Mouse (Mus musculus) heart, embryonic 14.5 days (tissue): ENCODE data around the gene Kcnk7. TPM values are rescaled to one million over a fixed set of nuclear protein-coding genes. Genes with fewer than 3 reads are reported as not detected.
A peak's percentile ranks its signal among the peaks of the same experiment; 100 is the strongest.
"Not testable (repeated sequence)": the region's sequence is repeated elsewhere in the genome, so short reads cannot be mapped to it uniquely, and the experiment has no call there.

Experiments used
- ATAC-seq: fragments of 200-750 bp; cut with Nextera tagmentation; 2 replicates; pipeline ENCODE4 v1.8.0; 2017; ENCODE audit warnings: low read depth, moderate TSS enrichment; ENCODE audit not compliant: insufficient number of reproducible peaks, insufficient read depth, low FRiP score
- H3K27ac ChIP-seq, 2 experiments: fragments of 200-500 bp in 1 of 2; fragments of 300-500 bp in 1 of 2; sonication (generic) in 1 of 2; replicated peaks in 1 of 2; 2 replicates each; pipeline ENCODE4 v1.5.1; 2012 to 2014; ENCODE audit warnings: low read depth in 2 of 2, low read length in 2 of 2, control low read depth in 1 of 2, mild to moderate bottlenecking in 1 of 2, mixed read lengths in 1 of 2; ENCODE audit not compliant: control insufficient read depth in 1 of 2, insufficient read depth in 1 of 2
- H3K27me3 ChIP-seq: fragments of 300-500 bp; sonication (generic); 2 replicates; pipeline ENCODE4 v1.6.1; 2014; ENCODE audit warnings: mild to moderate bottlenecking, low read length, control low read depth; ENCODE audit not compliant: control insufficient read depth, insufficient read depth
- H3K36me3 ChIP-seq: fragments of 300-500 bp; sonication (generic); 2 replicates; pipeline ENCODE4 v1.6.1; 2014; ENCODE audit warnings: mild to moderate bottlenecking, control low read depth, low read length, mixed read lengths; ENCODE audit not compliant: control insufficient read depth, insufficient read depth
- H3K4me1 ChIP-seq, 2 experiments: fragments of 200-500 bp in 1 of 2; fragments of 300-500 bp in 1 of 2; sonication (generic) in 1 of 2; 2 replicates each; pipeline ENCODE4 v1.6.1; 2012 to 2014; ENCODE audit warnings: low read length in 2 of 2, control low read depth in 1 of 2, mixed read lengths in 1 of 2; ENCODE audit not compliant: control insufficient read depth in 2 of 2, insufficient read depth in 2 of 2
- H3K4me2 ChIP-seq: fragments of 300-500 bp; sonication (generic); 2 replicates; pipeline ENCODE4 v1.6.1; 2014; ENCODE audit warnings: mild to moderate bottlenecking, low read length
- H3K4me3 ChIP-seq, 2 experiments: fragments of 200-500 bp in 1 of 2; fragments of 300-500 bp in 1 of 2; sonication (generic) in 1 of 2; 2 replicates each; pipeline ENCODE4 v1.5.1; 2012 to 2014; ENCODE audit warnings: low read length in 2 of 2, mild to moderate bottlenecking in 2 of 2, control low read depth in 1 of 2, low read depth in 1 of 2, moderate library complexity in 1 of 2; ENCODE audit not compliant: control insufficient read depth in 1 of 2, insufficient read depth in 1 of 2
- H3K9ac ChIP-seq: fragments of 300-500 bp; sonication (generic); 2 replicates; pipeline ENCODE4 v1.6.1; 2014; ENCODE audit warnings: mild to moderate bottlenecking, low read length
- H3K9me3 ChIP-seq: fragments of 300-500 bp; sonication (generic); 2 replicates; pipeline ENCODE4 v1.6.1; 2016; ENCODE audit warnings: low read length, control low read depth; ENCODE audit not compliant: control insufficient read depth
- WGBS: fragments of 180-500 bp; shearing (Covaris S2); extraction: QIAGEN DNeasy Blood & Tissue Kit; methylation state at CpG from one replicate; pipeline ENCODE4 v1.1.7; 2014; 5-methylcytosine and 5-hydroxymethylcytosine counted together
- polyA plus RNA-seq: library from polyadenylated mRNA; unstranded; fragments of >200 nt; fragmentation: Nextera tagmentation; extraction: Ambion mirVana; gene quantifications from 2 replicates; pipeline ENCODE4 v1.2.1, GENCODE M21; 2014

Gene Kcnk7
- polyA plus RNA-seq, 1 experiment from 2014 or later = 0.26 TPM

DNA sequence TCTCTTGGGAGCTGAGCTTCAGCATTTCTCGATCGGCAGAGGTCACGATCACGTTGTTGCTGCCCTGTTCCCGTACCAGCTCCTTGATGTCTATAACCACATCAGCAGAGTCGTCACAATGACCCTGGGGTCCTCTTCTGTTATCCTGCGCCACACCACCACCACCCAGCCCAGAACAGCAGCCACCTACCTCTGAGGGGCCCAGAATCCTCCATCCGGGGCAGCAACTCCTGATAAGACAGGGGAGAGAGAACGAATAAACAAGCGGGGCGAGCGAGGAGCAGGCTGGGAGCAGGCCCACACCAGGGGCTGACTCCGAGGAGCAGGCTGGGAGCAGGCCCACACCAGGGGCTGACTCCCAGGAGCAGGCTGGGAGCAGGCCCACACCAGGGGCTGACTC is 17.7 kb upstream of the Kcnk7 start:
- Histone ChIP-seq H3K27ac (no peak overlapping the region), H3K4me2 (no peak overlapping the region), H3K27me3 (no peaks in the 10 kb centered on the region), H3K36me3 (peaks cover 66% of the 10 kb centered on the region), H3K4me3 (no peak overlapping the region), H3K9me3 (no peaks in the 10 kb centered on the region), H3K4me1 (peaks cover 13 to 25% of the 10 kb centered on the region in 2 experiments), H3K9ac (no peak overlapping the region)
- no peak for ATAC-seq
- WGBS = 81% methylated on average over 13 of the region's 13 CpGs

DNA sequence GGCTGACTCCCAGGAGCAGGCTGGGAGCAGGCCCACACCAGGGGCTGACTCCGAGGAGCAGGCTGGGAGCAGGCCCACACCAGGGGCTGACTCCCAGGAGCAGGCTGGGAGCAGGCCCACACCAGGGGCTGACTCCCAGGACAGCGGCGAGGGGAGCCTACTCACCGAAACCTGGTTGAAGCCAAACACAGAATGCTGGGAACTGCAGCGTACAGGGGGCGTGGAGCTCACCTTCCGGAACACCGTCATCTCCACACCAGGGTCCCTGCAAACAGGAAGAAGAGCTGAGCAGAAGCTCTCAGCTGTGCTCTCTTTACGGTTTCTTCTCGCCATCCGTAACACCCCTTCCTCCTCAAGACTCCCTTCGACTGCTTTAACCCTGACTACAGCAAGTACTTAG is 17.2 kb upstream of the Kcnk7 start:
- peak overlapping the region in 1 of 2 experiments; percentile 52; a peak in 1 of 4 replicates for H3K4me3 ChIP-seq
- not testable (repeated sequence) for H3K27ac ChIP-seq, H3K9me3 ChIP-seq, ATAC-seq, H3K27me3 ChIP-seq, H3K9ac ChIP-seq
- peaks cover 66% of the 10 kb centered on the region for H3K36me3 ChIP-seq
- H3K4me2 ChIP-seq = peak overlapping the region; percentile 100; the same call in 1 of the 2 replicates
- H3K4me1 ChIP-seq = peaks cover 16 to 30% of the 10 kb centered on the region in 2 experiments
- 93% methylated on average over 11 of the region's 12 CpGs for WGBS

DNA sequence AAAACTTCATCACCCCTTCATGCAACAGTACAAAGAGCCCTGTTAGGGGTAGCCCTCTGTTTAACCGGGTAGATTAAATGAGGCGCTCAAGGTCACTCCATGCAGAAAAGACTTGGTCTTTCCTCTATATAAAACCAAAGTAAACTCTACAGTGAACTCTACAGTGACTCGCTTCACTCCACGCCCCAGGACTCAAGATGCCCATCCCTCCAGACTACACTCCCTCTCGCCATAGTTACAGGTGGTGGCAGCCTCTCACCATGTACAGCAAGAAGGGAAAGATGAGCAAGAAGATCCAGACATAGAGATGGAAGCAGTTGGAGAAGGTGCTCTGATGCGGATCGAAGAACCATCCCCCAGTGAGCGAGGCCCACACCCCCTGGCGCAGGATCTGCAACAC is 16.4 kb upstream of the Kcnk7 start:
- H3K36me3 ChIP-seq = peaks cover 59% of the 10 kb centered on the region

DNA sequence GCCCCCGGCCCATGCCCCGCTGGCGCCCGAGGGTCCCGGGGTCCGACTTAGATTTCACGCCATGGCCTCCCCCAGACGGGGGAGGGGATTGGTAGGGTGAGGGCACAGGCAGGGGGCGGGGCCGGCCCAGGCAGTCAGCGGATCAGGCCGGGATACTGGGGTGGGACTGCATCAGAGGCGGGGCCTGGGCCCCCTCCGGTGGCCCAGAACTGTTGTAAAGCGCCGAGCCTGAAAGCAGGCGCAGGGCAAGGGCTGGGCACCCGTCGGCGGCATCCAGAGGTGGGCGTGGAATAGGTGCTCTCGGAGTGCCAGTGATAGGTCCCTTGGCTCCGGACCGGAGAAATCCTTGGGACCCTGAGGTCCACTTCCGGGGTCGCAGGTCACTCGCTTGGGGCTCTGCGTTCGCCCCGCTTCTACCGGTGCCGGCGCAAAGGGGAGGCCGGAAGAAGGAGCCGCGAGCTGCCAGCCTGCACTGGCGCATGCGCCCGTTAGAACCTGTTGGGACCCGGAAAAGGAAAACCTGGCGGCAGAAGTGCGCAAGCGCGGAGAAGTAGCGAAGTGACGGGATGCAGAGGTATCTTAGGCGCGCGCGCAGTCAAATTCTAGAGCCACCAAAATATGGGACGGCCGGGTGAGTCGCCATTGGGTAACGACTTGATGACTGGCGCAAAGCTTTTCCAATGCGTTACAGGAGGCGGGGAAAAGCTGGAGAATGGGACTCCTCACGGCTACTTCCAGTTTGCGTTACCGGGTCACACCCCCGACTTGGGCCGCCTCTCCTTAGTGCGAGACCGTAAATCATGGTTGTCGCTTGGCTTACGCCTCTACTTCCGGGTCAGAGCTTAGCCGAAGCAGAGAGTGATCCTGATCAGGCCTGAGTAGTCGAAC is 15.7 kb upstream of the Kcnk7 start, which contains the start of the genes Map3k11 and Pcnx3:
Gene Map3k11 (plus strand): TSS at position 543 of the 888 bp plus-strand sequence.
Gene Pcnx3 (minus strand): TSS at position 709 of the 888 bp plus-strand sequence.
- peak; percentile 87 for ATAC-seq
- Histone ChIP-seq H3K36me3 (peaks cover 59% of the 10 kb centered on the region), H3K4me2 (peak within 1 kb of the TSS; percentile 100), H3K9me3 (no peaks in the 10 kb centered on the region), H3K4me1 (peaks cover 16 to 43% of the 10 kb centered on the region in 2 experiments), H3K27ac (peak within 1 kb of the TSS; percentile 87 to 95), H3K27me3 (no peaks in the 10 kb centered on the region), H3K4me3 (peak within 1 kb of the TSS; percentile 52 to 95), H3K9ac (peak within 1 kb of the TSS; percentile 85)
- WGBS = under 1% methylated on average over 69 of the region's 69 CpGs

More for the DNA sequence above, 16.4 kb upstream of the Kcnk7 start:
- peak overlapping the region; percentile 52 to 95 for H3K4me3 ChIP-seq
- peak overlapping the region in 1 of 2 experiments; percentile 87; a peak in 2 of 4 replicates for H3K27ac ChIP-seq
- H3K9me3 ChIP-seq = no peaks in the 10 kb centered on the region
- 22% methylated on average over 9 of the region's 9 CpGs for WGBS
- no peaks in the 10 kb centered on the region for H3K27me3 ChIP-seq
- H3K4me1 ChIP-seq = peaks cover 16 to 38% of the 10 kb centered on the region in 2 experiments
- ATAC-seq = no peak
- peak overlapping the region; percentile 85 for H3K9ac ChIP-seq
- H3K4me2 ChIP-seq = peak overlapping the region; percentile 100

DNA sequence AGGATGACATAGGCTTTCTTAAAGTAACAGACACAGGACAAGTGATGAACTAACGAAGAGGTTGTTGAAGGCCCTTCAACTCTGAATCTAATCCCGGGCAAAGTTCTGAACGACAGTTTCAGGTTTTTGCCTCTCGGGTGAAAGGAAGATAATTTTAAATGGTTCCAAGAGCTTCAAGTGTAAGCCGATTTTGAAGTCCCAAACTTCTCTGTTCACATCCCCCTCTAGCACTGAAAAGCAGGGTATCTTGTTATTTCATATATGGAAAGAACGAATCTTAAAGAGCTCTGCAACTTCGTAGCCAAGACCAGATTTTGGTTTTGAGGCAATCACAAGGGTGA is 15.1 kb upstream of the Kcnk7 start:
- H3K27ac ChIP-seq = peak overlapping the region; percentile 87 to 95
- H3K9ac ChIP-seq = peak overlapping the region; percentile 85
- H3K9me3 ChIP-seq = no peaks in the 10 kb centered on the region
- H3K4me2 ChIP-seq = peak overlapping the region; percentile 100
- peaks cover 16 to 48% of the 10 kb centered on the region in 2 experiments for H3K4me1 ChIP-seq
- peaks cover 59% of the 10 kb centered on the region for H3K36me3 ChIP-seq
- peak overlapping the region; percentile 52 to 95 for H3K4me3 ChIP-seq
- no peak for ATAC-seq
- no peaks in the 10 kb centered on the region for H3K27me3 ChIP-seq
- 1% methylated on average over 7 of the region's 7 CpGs for WGBS

DNA sequence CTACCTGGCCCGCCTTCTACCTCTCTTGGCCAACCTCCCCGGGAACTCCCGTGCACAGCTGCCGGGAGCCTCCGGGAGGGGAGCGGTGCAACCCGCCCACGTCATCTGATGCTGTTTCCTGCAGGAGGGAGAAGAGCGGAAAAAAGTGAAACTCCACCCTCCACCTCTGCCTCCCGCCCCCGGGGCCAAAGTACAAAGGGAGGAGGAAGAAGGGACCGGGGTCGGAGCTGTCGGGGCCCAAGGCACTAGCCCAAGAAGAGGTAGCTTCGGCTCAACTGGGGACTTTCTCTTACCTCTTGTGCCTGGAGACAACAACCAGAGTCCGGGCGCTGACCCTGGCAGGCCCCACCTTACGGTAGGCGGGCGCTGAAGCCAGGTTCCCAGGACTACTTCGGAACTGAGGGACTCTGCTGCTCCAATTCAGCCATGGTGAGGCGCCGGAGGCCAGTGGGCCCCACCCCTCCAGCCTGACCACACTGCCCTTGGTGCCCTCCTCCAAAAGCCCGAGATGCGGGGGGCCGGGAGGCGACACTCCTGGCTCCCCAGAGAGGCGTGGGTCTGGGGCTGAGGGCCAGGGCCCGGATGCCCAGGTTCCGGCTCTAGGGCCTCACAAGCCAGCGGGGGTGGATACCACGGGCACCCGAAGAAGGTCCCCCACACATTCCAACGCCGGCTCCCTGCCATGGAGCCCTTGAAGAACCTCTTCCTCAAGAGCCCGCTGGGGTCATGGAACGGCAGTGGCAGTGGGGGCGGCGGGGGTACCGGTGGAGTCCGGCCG is 14.4 kb upstream of the Kcnk7 start:
- H3K36me3 ChIP-seq = peaks cover 59% of the 10 kb centered on the region
- peak overlapping the region; percentile 85 for H3K9ac ChIP-seq
- peak overlapping the region; percentile 52 to 95 for H3K4me3 ChIP-seq
- H3K27me3 ChIP-seq = no peaks in the 10 kb centered on the region
- peak overlapping the region; percentile 100 for H3K4me2 ChIP-seq
- peak; percentile 54 for ATAC-seq
- H3K27ac ChIP-seq = peak overlapping the region; percentile 87 to 95
- 6% methylated on average over 42 of the region's 42 CpGs for WGBS
- peaks cover 16 to 48% of the 10 kb centered on the region in 2 experiments for H3K4me1 ChIP-seq
- H3K9me3 ChIP-seq = no peaks in the 10 kb centered on the region

DNA sequence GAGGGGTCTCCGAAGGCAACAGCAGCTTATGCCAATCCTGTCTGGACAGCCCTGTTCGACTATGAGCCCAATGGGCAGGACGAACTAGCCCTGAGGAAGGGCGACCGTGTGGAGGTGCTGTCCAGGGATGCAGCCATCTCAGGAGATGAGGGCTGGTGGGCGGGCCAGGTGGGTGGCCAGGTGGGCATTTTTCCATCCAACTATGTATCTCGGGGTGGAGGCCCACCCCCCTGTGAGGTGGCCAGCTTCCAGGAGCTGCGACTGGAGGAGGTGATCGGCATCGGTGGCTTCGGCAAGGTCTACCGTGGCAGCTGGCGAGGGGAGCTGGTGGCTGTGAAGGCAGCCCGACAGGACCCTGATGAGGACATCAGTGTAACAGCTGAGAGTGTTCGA is 13.8 kb upstream of the Kcnk7 start:
- 51% methylated on average over 15 of the region's 15 CpGs for WGBS

More for the DNA sequence above, 13.8 kb upstream of the Kcnk7 start:
- peak overlapping the region; percentile 87 to 95; a peak in 3 of 4 replicates for H3K27ac ChIP-seq
- no peaks in the 10 kb centered on the region for H3K27me3 ChIP-seq
- peak overlapping the region; percentile 85 for H3K9ac ChIP-seq
- no peak for ATAC-seq
- no peaks in the 10 kb centered on the region for H3K9me3 ChIP-seq
- peak overlapping the region; percentile 52 to 95 for H3K4me3 ChIP-seq
- peaks cover 59% of the 10 kb centered on the region for H3K36me3 ChIP-seq
- H3K4me1 ChIP-seq = peaks cover 16 to 48% of the 10 kb centered on the region in 2 experiments
- H3K4me2 ChIP-seq = peak overlapping the region; percentile 100
